Comparison of ENCODE assay signal across 8 mouse cellular contexts in genomic region chr6:54327626-54328003, GRCm38 (mm10). TPM values are rescaled to one million over a fixed set of nuclear protein-coding genes. Genes with fewer than 3 reads are reported as not detected.
A peak's percentile ranks its signal among the peaks of the same experiment; 100 is the strongest.
DNase-seq lines count a peak whose midpoint lies in the region; ATAC-seq and TF ChIP-seq lines count a peak whose summit lies in the region.

No protein-coding gene starts in this region.

- TF ChIP-seq CTCF in CH12.LX (conservative IDR thresholded peaks at IDR 0.05 in 1 of 2, IDR thresholded peaks at IDR 0.05 in 1 of 2; ENCODE audit: low read depth in 2 of 2, low read length in 2 of 2) = no peak
- no peak for TF ChIP-seq CTCF in heart, postnatal 0 days (IDR thresholded peaks at IDR 0.05; ENCODE audit: low read depth)

- TF ChIP-seq RAD21 in CH12.LX (IDR thresholded peaks at IDR 0.05; ENCODE audit: low read depth, low read length) = no peak

- under 1% methylated on average over 28 of the region's 28 CpGs for WGBS in forebrain, embryonic 14.5 days
- under 1% methylated on average over 28 of the region's 28 CpGs for WGBS in heart, postnatal 0 days
- WGBS in liver, embryonic 16.5 days (ENCODE audit: insufficient replicate concordance) = under 1% methylated on average over 28 of the region's 28 CpGs
- WGBS in neural tube, embryonic 12.5 days = 1% methylated on average over 28 of the region's 28 CpGs

- H3K36me3 ChIP-seq in CH12.LX (replicated peaks in 1 of 2; ENCODE audit: control insufficient read depth in 1 of 2, insufficient read depth in 1 of 2, low read length in 1 of 2) = no peaks in the 10 kb centered on the region
- no peaks in the 10 kb centered on the region for H3K36me3 ChIP-seq in forebrain, embryonic 14.5 days (ENCODE audit: control insufficient read depth, insufficient read depth, low read length)
- no peaks in the 10 kb centered on the region for H3K36me3 ChIP-seq in heart, postnatal 0 days (replicated peaks; ENCODE audit: control insufficient read depth, insufficient read depth, low read length)
- no peaks in the 10 kb centered on the region for H3K36me3 ChIP-seq in liver, embryonic 16.5 days (ENCODE audit: control insufficient read depth, insufficient read depth)
- H3K36me3 ChIP-seq in neural tube, embryonic 12.5 days = no peaks in the 10 kb centered on the region

- H3K4me1 ChIP-seq in CH12.LX (ENCODE audit: control insufficient read depth in 1 of 2, insufficient read depth in 2 of 2) = peaks cover 0 to 23% of the 10 kb centered on the region in 2 experiments; a peak in 2 of 4 replicates
- H3K4me1 ChIP-seq in forebrain, embryonic 14.5 days (ENCODE audit: control insufficient read depth, insufficient read depth, low read length) = peaks cover 32% of the 10 kb centered on the region
- no peaks in the 10 kb centered on the region for H3K4me1 ChIP-seq in heart, postnatal 0 days (ENCODE audit: control insufficient read depth, insufficient read depth)
- no peaks in the 10 kb centered on the region for H3K4me1 ChIP-seq in liver, embryonic 16.5 days (ENCODE audit: control insufficient read depth, low read depth, low read length)
- peaks cover 24% of the 10 kb centered on the region for H3K4me1 ChIP-seq in neural tube, embryonic 12.5 days

- TF ChIP-seq POLR2A in CH12.LX (IDR thresholded peaks at IDR 0.05; ENCODE audit: low read depth, low read length) = no peak

- dilution Hi-C loops in CH12.LX (cut with MboI; ENCODE audit: extremely low pct_ligation_motif_present, extremely low pct_unique_long_range_greater_than_20kb, low sequenced_read_pairs) = no loop called here

- no peak overlapping the region for H3K27ac ChIP-seq in CH12.LX (ENCODE audit: insufficient read depth, low read depth)
- no peak overlapping the region for H3K27ac ChIP-seq in forebrain, embryonic 14.5 days (ENCODE audit: low read depth, low read length)
- peak overlapping the region; percentile 49 for H3K27ac ChIP-seq in heart, postnatal 0 days (ENCODE audit: low read depth)
- no peak overlapping the region for H3K27ac ChIP-seq in liver, embryonic 16.5 days (ENCODE audit: low read length)
- no peak overlapping the region for H3K27ac ChIP-seq in neural tube, embryonic 12.5 days

- in situ Hi-C loops in CH12.LX (cut with MboI; ENCODE audit: low pct_ligation_motif_present, low pct_unique_long_range_greater_than_20kb, low sequenced_read_pairs) = no loop called here

- no peaks in the 10 kb centered on the region for H3K9me3 ChIP-seq in CH12.LX (replicated peaks; ENCODE audit: low read length)
- H3K9me3 ChIP-seq in forebrain, embryonic 14.5 days (replicated peaks; ENCODE audit: control insufficient read depth, low read length) = no peaks in the 10 kb centered on the region
- H3K9me3 ChIP-seq in heart, postnatal 0 days (replicated peaks; ENCODE audit: control insufficient read depth, low read length) = no peaks in the 10 kb centered on the region
- H3K9me3 ChIP-seq in liver, embryonic 16.5 days (replicated peaks; ENCODE audit: control insufficient read depth, low read length) = no peaks in the 10 kb centered on the region
- no peaks in the 10 kb centered on the region for H3K9me3 ChIP-seq in neural tube, embryonic 12.5 days

- H3K79me2 ChIP-seq in CH12.LX (replicated peaks; ENCODE audit: control insufficient read depth, extremely low read depth, insufficient read depth, poor library complexity, severe bottlenecking) = no peaks in the 10 kb centered on the region

- no peaks in the 10 kb centered on the region for H3K27me3 ChIP-seq in CH12.LX (replicated peaks)
- peaks cover 23% of the 10 kb centered on the region; the same call in 1 of the 2 replicates for H3K27me3 ChIP-seq in forebrain, embryonic 14.5 days (replicated peaks; ENCODE audit: control insufficient read depth, insufficient read depth, low read length)
- H3K27me3 ChIP-seq in heart, postnatal 0 days (ENCODE audit: control insufficient read depth, insufficient read depth, low read length) = peaks cover 17% of the 10 kb centered on the region
- H3K27me3 ChIP-seq in liver, embryonic 16.5 days (ENCODE audit: control insufficient read depth, insufficient read depth, low read depth, low read length) = peaks cover 9% of the 10 kb centered on the region
- peaks cover 49% of the 10 kb centered on the region for H3K27me3 ChIP-seq in neural tube, embryonic 12.5 days (replicated peaks)

- no peak for DNase-seq in CH12.LX (ENCODE audit: extremely low read depth)
- peak; percentile 47 for DNase-seq in forebrain, embryonic 14.5 days (ENCODE audit: low spot score)
- peak; percentile 55 for DNase-seq in heart, postnatal 0 days (ENCODE audit: low spot score)
- peak; percentile 80 for DNase-seq in kidney, postnatal 14 days
- DNase-seq in urinary bladder, adult 2 months (ENCODE audit: low spot score) = peak; percentile 30

- peak overlapping the region; percentile 41 for H3K4me2 ChIP-seq in CH12.LX (ENCODE audit: insufficient read depth, low read depth, poor library complexity, severe bottlenecking)
- peak overlapping the region; percentile 91 for H3K4me2 ChIP-seq in forebrain, embryonic 14.5 days (ENCODE audit: low read length)
- peak overlapping the region; percentile 99 for H3K4me2 ChIP-seq in heart, postnatal 0 days (ENCODE audit: low read depth, low read length)
- peak overlapping the region; percentile 62 for H3K4me2 ChIP-seq in liver, embryonic 16.5 days (ENCODE audit: low read depth, low read length)
- peak overlapping the region; percentile 97 for H3K4me2 ChIP-seq in neural tube, embryonic 12.5 days (replicated peaks)

- peak; percentile 53; the same call in 1 of the 2 replicates for ATAC-seq in cerebellum, adult (ENCODE audit: insufficient number of reproducible peaks, low FRiP score, low TSS enrichment)
- no peak for ATAC-seq in forebrain, embryonic 14.5 days
- peak; percentile 84 for ATAC-seq in heart, postnatal 0 days (ENCODE audit: insufficient read depth, low read depth)
- ATAC-seq in liver, embryonic 16.5 days (ENCODE audit: low read depth) = peak; percentile 57
- ATAC-seq in neural tube, embryonic 12.5 days (ENCODE audit: low FRiP score, low read depth) = no peak

- no peak overlapping the region for H3K9ac ChIP-seq in CH12.LX (ENCODE audit: insufficient read depth, low read depth)
- H3K9ac ChIP-seq in forebrain, embryonic 14.5 days (ENCODE audit: low read length) = peak overlapping the region; percentile 60
- peak overlapping the region; percentile 64; the same call in 1 of the 2 replicates for H3K9ac ChIP-seq in heart, postnatal 0 days (replicated peaks; ENCODE audit: low read depth, low read length)
- H3K9ac ChIP-seq in liver, embryonic 16.5 days (ENCODE audit: low read depth, low read length) = no peak overlapping the region; the same call in 1 of the 2 replicates
- peak overlapping the region; percentile 47; the same call in 1 of the 2 replicates for H3K9ac ChIP-seq in neural tube, embryonic 12.5 days

- 0 out of 2 replicates have a peak, but pooled peaks have one; percentile 5 for TF ChIP-seq EP300 in CH12.LX (IDR thresholded peaks at IDR 0.05; ENCODE audit: low read length)
- no peak for TF ChIP-seq EP300 in heart, postnatal 0 days (IDR thresholded peaks at IDR 0.05; ENCODE audit: low read depth)

- peak overlapping the region in 1 of 3 experiments; percentile 14 for H3K4me3 ChIP-seq in CH12.LX (replicated peaks in 1 of 3; ENCODE audit: low read depth in 2 of 3, low read length in 2 of 3, poor library complexity in 1 of 3)
- H3K4me3 ChIP-seq in forebrain, embryonic 14.5 days (ENCODE audit: low read depth, low read length) = peak overlapping the region; percentile 46
- peak overlapping the region; percentile 64 for H3K4me3 ChIP-seq in heart, postnatal 0 days (ENCODE audit: low read depth, low read length)
- peak overlapping the region; percentile 57 for H3K4me3 ChIP-seq in liver, embryonic 16.5 days (ENCODE audit: low read depth, low read length)
- H3K4me3 ChIP-seq in neural tube, embryonic 12.5 days = peak overlapping the region; percentile 46

TF ChIP-seq in CH12.LX, 34 proteins besides CTCF, POLR2A, EP300 and RAD21:
- peak; percentile 43; the same call in 1 of the 2 replicates for TF ChIP-seq ELF1 (IDR thresholded peaks at IDR 0.05; ENCODE audit: low read depth, low read length)
- TF ChIP-seq GABPA (IDR thresholded peaks at IDR 0.05; ENCODE audit: insufficient replicate concordance, low read depth, low read length) = no peak

RNA-seq across cellular contexts. Expression of gene Prr15, which starts 2.0 kb away (rescaled TPM):
- not detected in 2 replicates for total RNA-seq in CH12.LX (2012; rRNA removed)
- not detected in 2 replicates for total RNA-seq in CH12.LX (2014; rRNA removed)
- polyA plus RNA-seq in CH12.LX (2012; ENCODE audit: insufficient read length, low read depth) = not detected in 2 replicates
- 2.0 and 3.1 TPM in 2 replicates for polyA plus RNA-seq in forebrain, embryonic 14.5 days (2014; fragmentation: Nextera tagmentation; extraction: Ambion mirVana)
- 7.5 and 16.7 TPM in 2 replicates for total RNA-seq in heart, postnatal 0 days (2014; rRNA removed; ENCODE audit: low replicate concordance)
- 14.3 and 14.8 TPM in 2 replicates for polyA plus RNA-seq in heart, postnatal 0 days (2015; fragmentation: Nextera tagmentation; extraction: Ambion mirVana)
- 1.3 and 1.6 TPM in 2 replicates for polyA plus RNA-seq in liver, embryonic 16.5 days (2015; fragmentation: Nextera tagmentation; extraction: Ambion mirVana)
- 0.49 and 0.82 TPM in 2 replicates for polyA plus RNA-seq in neural tube, embryonic 12.5 days (2016; fragmentation: Nextera tagmentation; extraction: Ambion mirVana)
- 2.4 and 2.8 TPM in 2 replicates for polyA plus RNA-seq in urinary bladder, adult 2 months (2012; rRNA removed)

Comparison
In these comparisons a context has a peak if more than half of its experiments do, and no peak if none do; other contexts are left out.
1. H3K4me2 ChIP-seq: peak in every context shown above with its lines; median percentile 99 in heart, postnatal 0 days; 97 in neural tube, embryonic 12.5 days; 91 in forebrain, embryonic 14.5 days; 62 in liver, embryonic 16.5 days; 41 in CH12.LX.
2. H3K9ac ChIP-seq: peak in forebrain, embryonic 14.5 days (single experiment), heart, postnatal 0 days (single experiment) and neural tube, embryonic 12.5 days (single experiment); none in CH12.LX (single experiment) and liver, embryonic 16.5 days (single experiment).
3. ATAC-seq: peak in cerebellum, adult (single experiment), heart, postnatal 0 days (single experiment) and liver, embryonic 16.5 days (single experiment); none in forebrain, embryonic 14.5 days (single experiment) and neural tube, embryonic 12.5 days (single experiment).